Mouse (Mus musculus) kidney, adult 9 months (tissue): ENCODE results near the gene Araf.

Source experiments
- DNase-seq: peaks from one replicate; pipeline ENCODE4 v3.0.0; 2022

The Araf gene

GRCm38 (mm10) chrX:20797681-20798080 is at the start of gene Araf:
TSS of gene Araf (plus strand) at chrX:20797814.
- DNase-seq = no peak

- no peak for DNase-seq
Measured at GRCm38 (mm10) chrX:20748829-20749228, 48.8 kb upstream of the Araf start.

- no peak for DNase-seq
Measured at GRCm38 (mm10) chrX:20761201-20761600, 36.4 kb upstream of the Araf start.

- peak; percentile 86 for DNase-seq
Measured at GRCm38 (mm10) chrX:20770697-20771381, 26.8 kb upstream of the Araf start.

- no peak for DNase-seq
Measured at GRCm38 (mm10) chrX:20771666-20772065, 25.9 kb upstream of the Araf start.

GRCm38 (mm10) chrX:20775271-20776016 is 22.2 kb upstream of the Araf start:
- DNase-seq = no peak

- no peak for DNase-seq
Measured at GRCm38 (mm10) chrX:20777619-20778018, 20.0 kb upstream of the Araf start.

GRCm38 (mm10) chrX:20787309-20787708 is 10.3 kb upstream of the Araf start:
- DNase-seq = no peak

- DNase-seq = no peak
Measured at GRCm38 (mm10) chrX:20792417-20792816, 5.2 kb upstream of the Araf start.

- DNase-seq = no peak
Measured at GRCm38 (mm10) chrX:20793230-20793629, 4.4 kb upstream of the Araf start.

GRCm38 (mm10) chrX:20794229-20794628 is 3.4 kb upstream of the Araf start:
- no peak for DNase-seq

GRCm38 (mm10) chrX:20798141-20798796 is 655 bp downstream of the Araf start:
- peak; percentile 58 for DNase-seq

GRCm38 (mm10) chrX:20798797-20799147 is 1.2 kb downstream of the Araf start:
- DNase-seq = peak; percentile 5

GRCm38 (mm10) chrX:20801456-20801855 is 3.8 kb downstream of the Araf start:
- DNase-seq = no peak

GRCm38 (mm10) chrX:20804301-20804700 is 6.7 kb downstream of the Araf start:
- peak; percentile 30 for DNase-seq

- DNase-seq = no peak
Measured at GRCm38 (mm10) chrX:20806295-20806694, 8.7 kb downstream of the Araf start.

- DNase-seq = peak; percentile 16
Measured at GRCm38 (mm10) chrX:20816974-20817373, 19.4 kb downstream of the Araf start.

- DNase-seq = peak; percentile 68
Measured at GRCm38 (mm10) chrX:20819204-20819628, 21.6 kb downstream of the Araf start.

GRCm38 (mm10) chrX:20819708-20820426 is 22.3 kb downstream of the Araf start:
- DNase-seq = peak; percentile 55

- peak; percentile 59 for DNase-seq
Measured at GRCm38 (mm10) chrX:20828934-20829333, 31.3 kb downstream of the Araf start.

GRCm38 (mm10) chrX:20847232-20847631 is 49.6 kb downstream of the Araf start:
- DNase-seq = no peak

GRCm38 (mm10) chrX:20847816-20848215 is 50.2 kb downstream of the Araf start:
- no peak for DNase-seq
